Mouse (Mus musculus) bone marrow macrophage, adult 2 months (primary cell): ENCODE data around the gene Nudt1. TPM values are rescaled to one million over a fixed set of nuclear protein-coding genes. Genes with fewer than 3 reads are reported as not detected.

ENCODE experiments used
- H3K27ac ChIP-seq: 2 replicates; pipeline ENCODE4 v1.5.1; 2012; ENCODE audit warnings: low read depth, low read length; ENCODE audit not compliant: insufficient read depth
- H3K4me1 ChIP-seq: 2 replicates; pipeline ENCODE4 v1.6.1; 2012; ENCODE audit warnings: low read length; ENCODE audit not compliant: control insufficient read depth, insufficient read depth
- H3K4me3 ChIP-seq: 2 replicates; pipeline ENCODE4 v1.5.1; 2012; ENCODE audit warnings: mild to moderate bottlenecking, low read length, moderate library complexity; ENCODE audit not compliant: insufficient read depth
- CTCF ChIP-seq: IDR thresholded peaks from 2 replicates; pipeline ENCODE4 v1.5.1; 2012; ENCODE audit warnings: low read depth, mild to moderate bottlenecking, low read length, moderate library complexity
- POLR2A ChIP-seq: IDR thresholded peaks from 2 replicates; pipeline ENCODE4 v1.6.1; 2012; ENCODE audit warnings: mild to moderate bottlenecking, low read depth, low read length, borderline replicate concordance
- polyA plus RNA-seq: library from polyadenylated mRNA; stranded (reverse); fragments of >200 nt; gene quantifications from 2 replicates; pipeline ENCODE4 v1.2.4, GENCODE M21; 2012; ENCODE audit not compliant: missing spikeins, insufficient read depth, insufficient read length

The Nudt1 gene
- polyA plus RNA-seq, 1 experiment = 12.9 TPM

- Histone ChIP-seq H3K4me3 (no peak overlapping the region), H3K4me1 (no peaks in the 10 kb centered on the region), H3K27ac (no peak overlapping the region)
- TF ChIP-seq CTCF = no peak
- TF ChIP-seq POLR2A = no peak
Observed at GRCm38 (mm10) chr5:140306016-140306415, 15.4 kb upstream of the Nudt1 start.

GRCm38 (mm10) chr5:140307602-140308001 lies 13.9 kb upstream of the Nudt1 start:
- H3K4me1 ChIP-seq = no peaks in the 10 kb centered on the region
- no peak overlapping the region for H3K4me3 ChIP-seq
- no peak overlapping the region for H3K27ac ChIP-seq
- no peak for TF ChIP-seq POLR2A
- no peak for TF ChIP-seq CTCF

GRCm38 (mm10) chr5:140316716-140317115 lies 4.7 kb upstream of the Nudt1 start:
- Histone ChIP-seq H3K4me1 (peaks cover 5% of the 10 kb centered on the region), H3K4me3 (no peak overlapping the region), H3K27ac (no peak overlapping the region)
- no peak for TF ChIP-seq POLR2A
- TF ChIP-seq CTCF = no peak

- peak overlapping the region; percentile 87 for H3K27ac ChIP-seq
- peak overlapping the region; percentile 98 for H3K4me3 ChIP-seq
- H3K4me1 ChIP-seq = peaks cover 5% of the 10 kb centered on the region
- TF ChIP-seq POLR2A (no peak), CTCF (no peak)
Observed at GRCm38 (mm10) chr5:140321756-140322575, 510 bp downstream of the Nudt1 start.

- H3K4me3 ChIP-seq = no peak overlapping the region
- TF ChIP-seq POLR2A (no peak), CTCF (no peak)
- H3K4me1 ChIP-seq = peaks cover 5% of the 10 kb centered on the region
- H3K27ac ChIP-seq = no peak overlapping the region
Observed at GRCm38 (mm10) chr5:140324058-140324457, 2.6 kb downstream of the Nudt1 start.

GRCm38 (mm10) chr5:140331615-140332512 lies 10.4 kb downstream of the Nudt1 start, which contains the start of gene Mrm2:
Gene Mrm2, minus strand, starts transcription at chr5:140331898.
- Histone ChIP-seq H3K27ac (peak within 1 kb of the TSS; percentile 51), H3K4me3 (peak within 1 kb of the TSS; percentile 82), H3K4me1 (peaks cover 2% of the 10 kb centered on the region)
- TF ChIP-seq POLR2A (no peak), CTCF (peak; percentile 98)

GRCm38 (mm10) chr5:140332519-140332918 lies 11.1 kb downstream of the Nudt1 start:
- no peak overlapping the region for H3K4me3 ChIP-seq
- peaks cover 2% of the 10 kb centered on the region for H3K4me1 ChIP-seq
- H3K27ac ChIP-seq = no peak overlapping the region
- TF ChIP-seq CTCF (no peak), POLR2A (no peak)

GRCm38 (mm10) chr5:140333631-140334030 lies 12.2 kb downstream of the Nudt1 start:
- H3K4me3 ChIP-seq = no peak overlapping the region
- H3K4me1 ChIP-seq = peaks cover 2% of the 10 kb centered on the region
- TF ChIP-seq POLR2A (no peak), CTCF (peak; percentile 27)
- H3K27ac ChIP-seq = no peak overlapping the region

GRCm38 (mm10) chr5:140336680-140337079 lies 15.2 kb downstream of the Nudt1 start:
- no peak overlapping the region for H3K27ac ChIP-seq
- TF ChIP-seq CTCF = peak; percentile 54
- no peak for TF ChIP-seq POLR2A
- H3K4me1 ChIP-seq = 0 out of 2 replicates have a peak, but pooled peaks cover 2% of the 10 kb centered on the region
- no peak overlapping the region for H3K4me3 ChIP-seq
